Mouse (Mus musculus) v-Abl transformed pro-B cells (cell line): ENCODE results near the gene Lgr5.

Source experiments
- in situ Hi-C, 2 experiments: fragments of 400-800 bp; cut with MboI; formaldehyde crosslinking; loops; one replicate each; pipeline ENCODE4 v1.15.1; 2025; ENCODE audit not compliant: unreplicated experiment in 2 of 2

The Lgr5 gene

DNA sequence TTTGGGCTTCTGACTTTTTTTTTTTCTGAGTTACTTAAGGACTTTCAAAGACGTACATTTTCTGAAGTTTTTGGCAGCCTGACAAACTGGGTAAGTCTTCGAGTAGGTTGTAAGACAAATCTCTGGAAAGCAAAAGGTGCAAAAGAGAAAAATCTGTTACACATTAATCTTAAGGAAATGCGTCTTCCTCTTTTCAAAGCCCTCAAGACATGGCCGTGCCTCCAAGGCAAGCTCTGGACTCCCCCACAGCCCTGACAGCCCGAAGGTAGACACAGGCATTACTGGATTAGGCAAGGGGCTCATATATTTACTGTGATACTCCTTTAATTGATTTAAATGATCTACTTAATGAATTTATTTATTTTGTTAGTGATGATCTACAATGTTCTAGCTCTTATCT lies 124.9 kb downstream of the Lgr5 start:
- in situ Hi-C loops = no loop called here

DNA sequence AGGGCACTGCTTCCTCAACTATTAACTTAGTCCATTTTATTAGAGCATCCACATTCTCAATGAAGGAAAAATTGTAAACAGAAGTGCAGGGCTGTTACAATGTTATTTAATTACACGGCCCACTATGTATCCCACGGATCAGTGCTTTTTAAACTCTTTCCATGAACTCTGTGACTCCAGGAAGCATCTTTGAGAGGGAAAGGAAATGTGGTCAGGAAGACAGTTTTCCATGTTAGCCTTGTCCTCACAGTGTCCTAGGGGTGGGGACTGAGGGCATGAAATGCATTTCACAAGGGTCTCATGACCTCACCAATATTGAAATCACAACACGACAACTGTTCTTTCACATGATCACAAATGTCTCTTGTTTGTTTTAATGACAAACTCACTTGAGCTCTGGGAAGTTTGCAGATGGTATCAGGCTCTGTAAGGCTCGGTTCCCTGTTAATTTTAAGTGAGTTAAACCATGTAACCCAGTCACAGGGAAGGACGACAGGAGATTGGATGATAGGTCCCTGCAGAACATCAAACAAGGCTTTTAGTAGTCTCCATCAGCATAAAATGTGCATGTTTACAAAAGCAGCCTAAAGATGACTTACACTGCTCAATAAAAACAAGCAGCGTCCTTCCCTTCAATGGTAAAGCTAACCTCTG lies 130.1 kb downstream of the Lgr5 start:
- in situ Hi-C loops = no loop called here

DNA sequence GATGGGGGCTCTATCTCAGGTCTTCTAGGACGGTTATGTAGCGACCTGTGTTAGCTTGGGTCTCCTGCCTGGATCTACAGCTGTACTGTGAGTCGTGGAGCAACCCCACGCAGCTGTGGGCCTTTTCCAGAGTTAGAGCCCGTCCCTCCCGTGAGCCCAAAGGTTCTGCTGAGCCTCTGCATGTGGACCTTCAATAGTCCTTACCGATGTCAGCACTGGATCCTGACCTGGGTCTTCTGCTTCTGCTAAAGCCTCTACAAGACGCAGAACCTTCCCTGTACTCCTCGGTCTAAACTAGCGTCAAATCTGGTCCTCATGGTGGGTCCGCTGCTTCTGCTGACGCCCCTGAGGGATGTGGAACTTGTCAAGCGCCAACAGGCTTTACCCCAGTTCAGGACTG lies 139.0 kb downstream of the Lgr5 start:
- in situ Hi-C loops = no loop called here

DNA sequence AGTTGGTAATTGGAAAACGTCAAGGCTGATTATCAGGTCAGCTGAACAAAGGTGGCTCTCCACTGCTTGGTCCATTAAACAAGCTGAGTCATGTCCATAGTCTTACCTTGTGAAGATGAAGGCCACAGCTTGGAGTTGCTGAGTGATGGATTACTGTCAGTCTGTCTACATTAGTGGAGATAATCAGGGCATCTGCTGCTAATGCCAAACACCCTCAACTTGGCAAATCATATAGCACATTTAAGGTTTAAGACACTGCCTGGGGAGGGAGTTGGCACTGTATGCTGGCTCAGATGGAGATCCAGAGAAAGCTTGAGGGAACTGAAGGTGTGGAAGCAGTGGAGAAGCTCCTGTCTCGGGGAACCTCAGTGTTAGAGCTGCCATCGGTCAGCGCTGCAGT lies 150.3 kb downstream of the Lgr5 start:
- in situ Hi-C loops = no loop called here

DNA sequence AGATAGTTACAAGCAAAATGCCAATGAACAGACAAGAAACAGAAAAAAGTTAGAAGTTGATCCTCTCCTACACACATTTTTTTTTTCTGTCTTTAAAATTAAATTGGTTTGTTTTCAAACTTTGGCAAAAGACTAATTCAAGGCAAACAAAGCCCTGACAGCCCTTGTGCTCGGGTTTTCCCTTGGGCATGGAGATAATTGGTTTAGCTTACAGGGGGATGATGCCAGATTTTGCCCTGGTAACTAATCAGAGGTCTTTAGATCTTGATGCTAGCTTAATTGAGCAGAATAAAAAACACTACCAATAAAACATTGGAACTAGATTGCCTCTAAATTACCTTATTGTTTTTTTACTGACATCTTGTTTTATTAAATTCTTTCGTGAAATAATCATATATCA lies 162.2 kb downstream of the Lgr5 start:
- in situ Hi-C loops = no loop called here

DNA sequence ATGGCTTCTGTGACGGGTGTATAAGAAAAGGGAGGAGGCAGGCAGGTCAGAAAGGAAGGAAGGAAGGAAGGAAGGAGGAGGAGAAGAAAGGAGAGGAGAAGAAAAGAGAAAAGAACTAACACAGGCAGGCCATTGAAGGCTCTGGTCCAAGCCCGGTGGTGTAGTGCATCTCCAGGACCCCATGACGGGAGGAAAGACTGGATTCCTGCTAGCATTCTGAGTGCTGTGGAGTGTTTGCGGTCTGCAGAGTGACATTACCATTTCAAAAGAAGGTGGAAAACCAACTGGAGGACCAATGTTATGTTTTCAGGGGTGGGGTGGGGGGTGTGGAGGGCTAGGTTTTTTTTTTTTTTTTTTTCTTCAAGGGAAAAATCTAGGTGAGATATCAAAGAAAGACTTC lies 165.6 kb downstream of the Lgr5 start:
- in situ Hi-C loops = loop anchor here in 1 of 2 experiments (5.0 to 25.0 kb wide), 2 partner anchors 200 to 1640 kb away; partner anchors contain the start of gene Cct2

DNA sequence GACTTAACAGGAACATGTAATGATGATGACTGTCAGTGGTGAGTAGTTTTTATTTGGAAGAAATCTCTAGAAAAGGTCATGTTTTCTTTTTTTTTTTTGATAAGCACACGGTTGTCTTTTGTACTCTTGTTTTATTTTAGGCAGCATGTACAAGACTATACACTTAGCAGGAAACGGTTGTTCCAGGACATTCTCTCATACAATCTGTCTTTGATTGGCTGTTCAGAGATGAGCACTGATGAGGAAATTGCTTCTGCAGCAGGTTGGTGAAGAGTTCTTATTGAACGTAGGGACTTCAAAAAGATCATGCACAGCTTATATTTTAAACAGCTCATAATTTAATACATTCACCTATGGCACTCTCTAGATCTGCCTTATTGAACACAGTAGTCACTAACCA lies 173.5 kb downstream of the Lgr5 start:
- in situ Hi-C loops = loop anchor here in 1 of 2 experiments (25.0 kb wide), 1 partner anchor 1648 kb away; the partner anchor contains the start of gene Cct2

DNA sequence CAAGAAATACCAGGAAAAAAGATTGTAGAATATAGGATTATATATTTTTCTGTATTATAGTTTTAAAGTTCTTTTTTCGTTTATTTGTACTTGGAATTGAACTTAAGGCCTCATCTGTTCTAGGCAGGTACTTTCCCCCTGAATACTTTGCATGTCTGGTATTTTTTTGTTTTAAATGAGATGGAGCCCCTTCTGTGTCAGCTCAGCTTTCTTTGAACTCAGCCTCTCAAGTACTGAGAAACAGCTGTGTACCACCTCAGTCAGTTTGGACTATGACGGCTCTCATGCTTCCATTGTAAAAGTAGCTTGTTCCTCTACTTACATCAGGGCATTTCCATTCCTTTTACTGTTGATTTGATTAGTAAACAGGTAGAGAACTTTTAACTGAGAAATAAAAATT lies 174.1 kb downstream of the Lgr5 start:
- in situ Hi-C loops = loop anchor here in 1 of 2 experiments (25.0 kb wide), 1 partner anchor 1649 kb away; the partner anchor contains the start of gene Cct2

DNA sequence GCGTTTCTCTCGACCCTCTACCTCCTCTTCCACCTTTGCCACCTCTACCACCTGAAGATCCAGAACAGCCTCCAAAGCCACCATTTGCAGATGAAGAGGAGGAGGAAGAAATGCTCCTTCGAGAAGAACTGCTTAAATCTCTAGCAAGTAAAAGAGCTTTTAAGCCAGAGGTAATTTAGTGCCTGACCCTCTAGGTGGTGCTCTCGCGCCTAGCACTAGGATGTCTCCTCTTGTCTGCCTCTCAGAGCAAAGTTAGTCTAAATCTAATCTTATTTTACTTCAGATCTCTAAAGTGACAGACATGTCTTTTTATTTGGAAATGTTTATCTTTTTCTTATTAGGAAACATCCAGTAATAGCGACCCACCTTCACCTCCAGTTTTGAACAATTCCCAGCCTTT lies 181.2 kb downstream of the Lgr5 start:
- in situ Hi-C loops = loop anchor here (5.0 to 25.0 kb wide), 5 partner anchors 82 to 1656 kb away; partner anchors contain the start of gene Cct2 (in 1 of the 2)
